Mouse (Mus musculus): Measurements from ENCODE around the gene Itih1. TPM values are rescaled to one million over a fixed set of nuclear protein-coding genes. Genes with fewer than 3 reads are reported as not detected.

The Itih1 gene
- polyA plus RNA-seq, 1 experiment: 0.09 TPM

GRCm38 (mm10) chr14:30899972-30900371 is 43.1 kb downstream of the Itih1 start:
- no peak overlapping the region for H3K27ac ChIP-seq (ENCODE audit: control insufficient read depth, insufficient read depth, low read length)
- no peaks in the 10 kb centered on the region for H3K36me3 ChIP-seq (ENCODE audit: control insufficient read depth, insufficient read depth, low read length)
- TF ChIP-seq CTCF (IDR thresholded peaks at IDR 0.05; ENCODE audit: borderline replicate concordance, control insufficient read depth, extremely low read depth, insufficient read depth, low read length, poor library complexity) (no peak), POLR2A (IDR thresholded peaks at IDR 0.05; ENCODE audit: control insufficient read depth, extremely low read depth, insufficient read depth, low read length, poor library complexity) (no peak)
- no peak for DNase-seq
- no peaks in the 10 kb centered on the region for H3K4me1 ChIP-seq (replicated peaks; ENCODE audit: control insufficient read depth, insufficient read depth, low read length)
- no peaks in the 10 kb centered on the region for H3K27me3 ChIP-seq (ENCODE audit: control insufficient read depth, insufficient read depth, low read length)
- no peak overlapping the region for H3K4me3 ChIP-seq (ENCODE audit: control insufficient read depth, insufficient read depth, low read length)
- 73% methylated on average over 3 of the region's 3 CpGs for WGBS

DNA sequence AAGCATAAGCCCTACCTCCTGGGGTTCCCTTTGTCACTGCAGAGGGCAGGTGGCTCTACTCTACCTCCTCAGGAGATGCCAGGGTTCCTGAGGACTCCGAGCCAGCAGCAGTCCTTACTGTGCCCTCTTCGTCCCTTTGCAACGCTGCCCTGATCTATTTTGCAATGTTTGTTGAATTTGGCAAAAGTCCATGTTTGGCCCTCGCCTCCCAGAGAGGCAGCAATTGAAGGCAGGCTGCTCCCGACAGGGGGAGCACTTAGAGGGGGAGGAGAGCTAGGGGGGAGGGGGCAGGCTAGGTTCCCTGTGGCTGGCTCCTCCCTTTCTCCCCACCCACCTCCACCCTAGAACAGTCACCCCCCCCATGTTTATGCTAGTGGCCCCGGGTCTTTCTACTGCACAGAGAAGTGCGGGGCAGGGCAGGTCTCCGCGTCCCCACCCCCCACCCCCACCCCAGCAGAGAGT is 54.8 kb downstream of the Itih1 start:
- TF ChIP-seq POLR2A (IDR thresholded peaks at IDR 0.05; ENCODE audit: control insufficient read depth, extremely low read depth, insufficient read depth, low read length, poor library complexity) (no peak), CTCF (IDR thresholded peaks at IDR 0.05; ENCODE audit: borderline replicate concordance, control insufficient read depth, extremely low read depth, insufficient read depth, low read length, poor library complexity) (no peak)
- Histone ChIP-seq H3K27ac (ENCODE audit: control insufficient read depth, insufficient read depth, low read length) (no peak overlapping the region), H3K4me3 (ENCODE audit: control insufficient read depth, insufficient read depth, low read length) (no peak overlapping the region), H3K36me3 (ENCODE audit: control insufficient read depth, insufficient read depth, low read length) (no peaks in the 10 kb centered on the region), H3K4me1 (replicated peaks; ENCODE audit: control insufficient read depth, insufficient read depth, low read length) (0 out of 2 replicates have a peak, but pooled peaks cover 5% of the 10 kb centered on the region), H3K27me3 (ENCODE audit: control insufficient read depth, insufficient read depth, low read length) (no peaks in the 10 kb centered on the region)
- no peak for DNase-seq
- 16% methylated on average over 9 of the region's 9 CpGs for WGBS

DNA sequence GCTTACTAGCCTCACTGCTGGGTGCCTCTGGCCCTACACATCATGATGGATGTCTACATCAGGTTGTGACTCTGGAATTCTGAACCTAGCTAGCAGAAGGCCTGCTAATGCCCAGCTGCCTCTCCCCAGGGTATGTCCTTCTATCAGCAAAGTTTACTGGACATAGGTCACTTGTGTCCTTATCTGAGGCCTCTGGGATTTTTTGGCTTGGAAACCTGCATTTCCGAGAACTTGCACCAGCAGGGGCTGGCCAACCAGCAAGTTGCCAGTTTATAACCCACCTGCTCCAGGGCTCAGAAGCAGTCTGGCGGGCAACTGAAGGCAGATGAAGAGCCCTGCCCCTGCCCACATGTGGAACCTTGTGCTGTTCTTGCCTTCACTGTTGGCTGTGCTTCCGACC is 56.9 kb downstream of the Itih1 start, which contains the start of gene Itih4:
TSS of gene Itih4 (plus strand) at position 273 of the 400 bp plus-strand sequence.
- H3K4me3 ChIP-seq (ENCODE audit: control insufficient read depth, insufficient read depth, low read length): no peak within 1 kb of the TSS
- 0 out of 2 replicates have a peak, but pooled peaks cover 5% of the 10 kb centered on the region for H3K4me1 ChIP-seq (replicated peaks; ENCODE audit: control insufficient read depth, insufficient read depth, low read length)
- no peak for DNase-seq
- TF ChIP-seq CTCF (IDR thresholded peaks at IDR 0.05; ENCODE audit: borderline replicate concordance, control insufficient read depth, extremely low read depth, insufficient read depth, low read length, poor library complexity): no peak
- TF ChIP-seq POLR2A (IDR thresholded peaks at IDR 0.05; ENCODE audit: control insufficient read depth, extremely low read depth, insufficient read depth, low read length, poor library complexity): no peak
- no peak within 1 kb of the TSS for H3K27ac ChIP-seq (ENCODE audit: control insufficient read depth, insufficient read depth, low read length)
- H3K27me3 ChIP-seq (ENCODE audit: control insufficient read depth, insufficient read depth, low read length): no peaks in the 10 kb centered on the region
- no peaks in the 10 kb centered on the region for H3K36me3 ChIP-seq (ENCODE audit: control insufficient read depth, insufficient read depth, low read length)
- WGBS: 91% methylated on average over 3 of the region's 3 CpGs

DNA sequence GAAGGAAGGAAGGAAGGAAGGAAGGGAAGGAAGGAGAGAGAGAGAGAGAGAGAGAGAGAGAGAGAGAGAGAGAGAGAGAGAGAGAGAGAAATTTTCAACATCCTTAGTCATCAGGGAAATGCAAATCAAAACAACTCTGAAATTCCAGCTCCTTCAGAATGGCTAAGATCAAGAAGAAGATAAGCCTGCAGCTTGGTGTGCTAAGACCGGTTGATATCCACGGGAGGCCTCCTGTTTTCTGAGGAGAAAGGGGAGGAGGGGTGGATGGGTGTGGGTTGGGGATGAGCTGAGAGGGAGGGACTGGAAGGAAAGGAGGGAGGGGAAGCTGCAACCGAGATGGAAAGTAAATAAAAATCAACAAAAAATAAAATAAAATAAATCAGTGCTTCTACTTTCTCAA is 57.8 kb downstream of the Itih1 start:
- Histone ChIP-seq H3K4me1 (replicated peaks; ENCODE audit: control insufficient read depth, insufficient read depth, low read length) (0 out of 2 replicates have a peak, but pooled peaks cover 5% of the 10 kb centered on the region), H3K36me3 (ENCODE audit: control insufficient read depth, insufficient read depth, low read length) (no peaks in the 10 kb centered on the region), H3K27ac (ENCODE audit: control insufficient read depth, insufficient read depth, low read length) (no peak overlapping the region), H3K27me3 (ENCODE audit: control insufficient read depth, insufficient read depth, low read length) (no peaks in the 10 kb centered on the region), H3K4me3 (ENCODE audit: control insufficient read depth, insufficient read depth, low read length) (no peak overlapping the region)
- no peak for DNase-seq
- TF ChIP-seq POLR2A (IDR thresholded peaks at IDR 0.05; ENCODE audit: control insufficient read depth, extremely low read depth, insufficient read depth, low read length, poor library complexity) (no peak), CTCF (IDR thresholded peaks at IDR 0.05; ENCODE audit: borderline replicate concordance, control insufficient read depth, extremely low read depth, insufficient read depth, low read length, poor library complexity) (no peak)
- 36% methylated on average over 3 of the region's 3 CpGs for WGBS

- WGBS: 94% methylated on average over 3 of the region's 3 CpGs
- H3K4me3 ChIP-seq (ENCODE audit: control insufficient read depth, insufficient read depth, low read length): no peak overlapping the region
Measured at GRCm38 (mm10) chr14:30881718-30882108, 61.4 kb downstream of the Itih1 start.

GRCm38 (mm10) chr14:30880811-30881717 is 62.0 kb downstream of the Itih1 start:
- TF ChIP-seq CTCF (IDR thresholded peaks at IDR 0.05; ENCODE audit: borderline replicate concordance, control insufficient read depth, extremely low read depth, insufficient read depth, low read length, poor library complexity) (no peak), POLR2A (IDR thresholded peaks at IDR 0.05; ENCODE audit: control insufficient read depth, extremely low read depth, insufficient read depth, low read length, poor library complexity) (no peak)
- no peaks in the 10 kb centered on the region for H3K4me1 ChIP-seq (replicated peaks; ENCODE audit: control insufficient read depth, insufficient read depth, low read length)
- no peaks in the 10 kb centered on the region for H3K36me3 ChIP-seq (ENCODE audit: control insufficient read depth, insufficient read depth, low read length)
- no peaks in the 10 kb centered on the region for H3K27me3 ChIP-seq (ENCODE audit: control insufficient read depth, insufficient read depth, low read length)
- no peak overlapping the region for H3K4me3 ChIP-seq (ENCODE audit: control insufficient read depth, insufficient read depth, low read length)
- no peak overlapping the region for H3K27ac ChIP-seq (ENCODE audit: control insufficient read depth, insufficient read depth, low read length)
- 80% methylated on average over 17 of the region's 17 CpGs for WGBS
- DNase-seq: peak; percentile 35

More at GRCm38 (mm10) chr14:30881718-30882108, 61.4 kb downstream of the Itih1 start:
- Histone ChIP-seq H3K36me3 (ENCODE audit: control insufficient read depth, insufficient read depth, low read length) (no peaks in the 10 kb centered on the region), H3K27ac (ENCODE audit: control insufficient read depth, insufficient read depth, low read length) (no peak overlapping the region), H3K27me3 (ENCODE audit: control insufficient read depth, insufficient read depth, low read length) (no peaks in the 10 kb centered on the region), H3K4me1 (replicated peaks; ENCODE audit: control insufficient read depth, insufficient read depth, low read length) (no peaks in the 10 kb centered on the region)
- TF ChIP-seq POLR2A (IDR thresholded peaks at IDR 0.05; ENCODE audit: control insufficient read depth, extremely low read depth, insufficient read depth, low read length, poor library complexity) (no peak), CTCF (IDR thresholded peaks at IDR 0.05; ENCODE audit: borderline replicate concordance, control insufficient read depth, extremely low read depth, insufficient read depth, low read length, poor library complexity) (no peak)
- DNase-seq: no peak

Measured in thymus, adult 2 months (tissue).